Mouse (Mus musculus): ENCODE data around the gene Zfp341.

The Zfp341 gene

DNA sequence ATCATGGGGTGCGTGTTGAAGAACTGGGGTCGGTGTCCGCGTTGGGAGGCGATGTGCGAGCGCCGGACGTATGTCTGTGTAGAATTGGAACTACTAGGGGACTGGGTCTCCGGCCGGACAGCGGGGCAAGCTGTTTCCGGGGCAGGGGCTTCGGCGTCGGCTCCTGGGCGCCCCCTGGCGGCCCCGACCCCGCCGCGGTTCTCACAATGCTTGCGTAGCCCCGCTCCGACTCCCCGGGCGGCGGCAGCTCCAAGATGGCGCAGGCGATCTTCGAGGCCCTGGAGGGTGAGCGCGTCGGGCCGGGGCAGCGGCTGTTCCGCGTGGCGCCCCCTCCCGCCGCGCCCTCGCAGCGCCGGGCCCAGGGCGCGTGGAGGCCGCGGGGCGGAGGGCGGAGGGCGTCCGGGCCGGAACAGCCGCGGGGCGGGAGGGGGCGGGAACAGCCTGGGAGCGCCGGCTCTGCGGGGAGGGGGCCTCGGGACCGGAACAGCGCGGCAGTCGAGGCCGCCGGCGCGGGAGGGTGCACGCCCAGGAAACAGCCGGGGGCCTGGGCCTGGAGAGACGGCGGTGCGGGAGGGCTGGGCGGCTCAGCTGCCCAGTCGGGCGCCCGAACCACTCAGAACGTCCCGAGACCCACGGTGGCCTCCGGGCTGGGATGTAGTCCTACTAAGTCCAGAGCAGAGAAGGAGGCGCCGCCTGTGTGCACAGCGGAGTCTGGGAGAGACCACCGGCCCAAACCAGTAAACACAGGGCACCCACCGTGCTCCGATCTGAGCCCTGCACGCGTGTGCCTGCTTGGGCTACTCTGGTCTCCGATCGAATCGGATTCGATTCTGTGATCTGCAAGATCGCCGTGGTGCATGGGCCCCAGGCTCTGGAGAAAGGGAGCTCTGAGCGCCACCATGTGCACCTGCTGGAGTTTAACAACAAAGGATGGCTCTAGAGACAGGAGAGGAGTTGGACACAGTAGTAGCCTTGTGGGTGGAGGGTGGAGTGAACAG lies at the start of gene Zfp341, which contains the start of gene 4930519P11Rik:
Gene Zfp341, plus strand, starts transcription at position 180 of the 998 bp plus-strand sequence.
Gene 4930519P11Rik, minus strand, starts transcription at position 320 of the 998 bp plus-strand sequence.
- DNase-seq (ENCODE audit: low spot score) = peak; percentile 92

GRCm38 (mm10) chr2:154563612-154564170 lies 49.4 kb upstream of the Zfp341 start:
- DNase-seq (ENCODE audit: low spot score) = no peak

- no peak for DNase-seq (ENCODE audit: low spot score)
Measured at GRCm38 (mm10) chr2:154565562-154565961, 47.5 kb upstream of the Zfp341 start.

DNA sequence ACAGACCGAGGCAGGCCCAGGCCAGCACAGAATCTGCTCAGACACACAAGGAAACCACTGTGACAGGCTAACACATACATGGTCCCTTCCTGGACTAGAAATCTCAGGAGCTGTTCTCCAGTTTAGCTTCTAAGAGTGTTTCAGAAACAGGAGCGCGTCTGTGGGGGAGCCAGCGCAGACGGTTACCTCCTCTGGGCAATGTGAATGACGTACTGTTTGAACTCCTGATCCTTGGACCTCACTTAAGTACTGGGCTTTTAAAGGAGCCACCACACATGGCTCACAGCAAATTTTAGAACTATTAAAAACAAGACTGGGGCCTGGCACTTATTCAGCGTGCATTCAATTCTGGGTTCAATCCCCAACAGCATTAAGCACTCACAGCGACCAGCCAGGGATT lies 46.5 kb upstream of the Zfp341 start:
- DNase-seq (ENCODE audit: low spot score) = no peak

DNA sequence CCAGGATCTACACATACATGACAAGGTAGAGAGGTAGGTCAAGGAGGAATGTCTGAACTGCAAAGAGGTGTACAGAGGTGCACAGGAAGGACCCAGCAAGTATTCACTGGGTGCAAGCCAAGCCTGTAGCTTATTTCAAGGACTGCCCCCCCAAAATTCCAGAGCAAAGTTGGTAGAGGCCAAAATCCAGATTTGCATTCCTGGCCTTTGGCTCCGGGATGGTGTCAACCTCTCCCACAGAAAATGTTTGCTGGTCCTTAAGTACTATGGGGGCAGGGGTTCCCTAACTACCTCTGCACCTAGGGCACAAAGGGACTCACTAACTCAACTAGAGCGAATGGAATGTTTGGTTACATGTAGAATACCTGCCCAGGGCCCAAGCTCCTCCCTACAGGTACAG lies 45.3 kb upstream of the Zfp341 start:
- no peak for DNase-seq (ENCODE audit: low spot score)

GRCm38 (mm10) chr2:154568329-154569070 lies 44.6 kb upstream of the Zfp341 start:
- DNase-seq (ENCODE audit: low spot score) = peak; percentile 42

GRCm38 (mm10) chr2:154569071-154569748 lies 43.9 kb upstream of the Zfp341 start:
- DNase-seq (ENCODE audit: low spot score) = peak; percentile 62

DNA sequence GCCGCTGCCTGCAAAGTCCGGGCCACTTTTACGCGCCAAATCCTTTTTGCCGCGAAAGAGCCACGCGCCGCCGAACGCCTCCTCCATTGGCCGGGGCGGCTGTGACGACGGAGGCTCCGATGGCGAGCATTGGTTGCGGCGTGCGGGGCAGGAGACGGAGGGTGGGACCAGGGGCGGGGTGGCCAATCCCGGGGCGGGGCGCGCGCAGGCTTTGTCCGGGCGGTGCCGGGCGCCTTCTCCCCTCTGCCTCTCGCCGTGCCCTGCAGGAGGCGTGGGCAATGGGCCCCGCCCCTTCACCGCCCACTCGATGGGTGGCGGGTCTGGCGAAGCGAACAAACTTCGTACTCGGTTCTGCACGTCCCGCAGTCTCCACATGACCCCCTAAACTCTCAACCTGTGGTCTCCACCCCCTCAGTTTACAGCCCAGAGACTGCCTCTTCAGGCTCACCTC lies 43.2 kb upstream of the Zfp341 start, which contains the start of gene E2f1:
Gene E2f1, minus strand, starts transcription at position 57 of the 451 bp plus-strand sequence.
- peak; percentile 97 for DNase-seq (ENCODE audit: low spot score)

DNA sequence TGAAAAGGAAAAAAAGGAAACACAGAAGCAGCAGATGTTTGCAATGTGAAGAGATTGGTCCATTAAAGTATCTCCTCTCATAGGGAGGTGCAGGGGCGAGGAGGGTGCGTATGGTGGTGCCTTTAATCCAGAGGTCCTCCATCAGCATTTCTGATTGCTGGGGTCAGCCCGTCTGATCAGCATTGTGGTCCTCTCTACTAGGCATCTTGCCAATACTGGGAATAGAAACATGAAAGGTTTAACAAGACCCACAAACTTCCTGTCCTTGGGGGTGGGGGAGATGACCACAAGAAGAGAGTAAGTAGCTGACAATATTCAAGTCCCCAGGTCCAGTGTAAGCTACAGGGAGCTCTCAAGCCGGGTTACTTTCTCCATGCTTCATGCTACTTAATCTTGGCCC lies 42.4 kb upstream of the Zfp341 start:
- no peak for DNase-seq (ENCODE audit: low spot score)

DNA sequence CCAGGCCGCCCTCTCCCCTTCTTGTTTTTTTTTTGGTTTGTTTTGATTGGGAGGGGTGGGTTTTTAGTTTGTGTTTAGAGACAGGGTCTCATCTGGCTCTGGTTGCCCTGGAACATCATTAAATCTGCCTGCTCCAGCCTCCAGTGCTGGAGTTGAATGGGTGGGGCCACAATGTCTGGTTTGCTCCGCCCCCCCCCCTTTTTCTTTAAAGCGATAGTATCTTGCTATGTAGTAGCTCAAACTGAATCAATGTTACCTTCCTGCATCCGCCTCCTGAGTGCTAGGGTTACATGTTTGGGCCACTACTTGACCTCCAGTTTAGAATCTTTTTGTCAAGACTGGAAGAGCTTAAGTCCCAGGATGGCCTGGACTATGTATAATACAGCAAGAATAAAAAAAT lies 41.8 kb upstream of the Zfp341 start:
- DNase-seq (ENCODE audit: low spot score) = no peak

- no peak for DNase-seq (ENCODE audit: low spot score)
Measured at GRCm38 (mm10) chr2:154571976-154572375, 41.1 kb upstream of the Zfp341 start.

DNA sequence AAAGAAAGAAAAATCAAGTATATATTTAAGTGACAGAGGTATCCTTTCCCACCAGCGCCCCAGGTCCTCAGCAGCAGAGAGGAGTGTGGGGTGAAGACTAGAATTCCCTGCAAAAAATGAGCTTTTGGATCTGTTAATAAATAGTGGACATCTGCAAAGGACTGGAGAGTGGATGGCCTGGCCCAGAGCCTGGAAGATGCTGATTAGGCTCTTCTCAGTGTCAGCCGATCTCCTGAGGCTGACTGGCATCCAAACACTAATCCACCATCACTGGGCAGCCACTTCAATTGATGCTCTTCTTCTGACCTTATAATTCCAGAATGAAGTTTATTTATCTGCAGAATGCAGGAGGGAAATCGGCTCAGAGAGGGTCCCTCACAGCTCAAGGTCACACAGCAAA lies 40.1 kb upstream of the Zfp341 start:
- DNase-seq (ENCODE audit: low spot score) = no peak

GRCm38 (mm10) chr2:154574271-154574670 lies 38.8 kb upstream of the Zfp341 start:
- DNase-seq (ENCODE audit: low spot score) = no peak

DNA sequence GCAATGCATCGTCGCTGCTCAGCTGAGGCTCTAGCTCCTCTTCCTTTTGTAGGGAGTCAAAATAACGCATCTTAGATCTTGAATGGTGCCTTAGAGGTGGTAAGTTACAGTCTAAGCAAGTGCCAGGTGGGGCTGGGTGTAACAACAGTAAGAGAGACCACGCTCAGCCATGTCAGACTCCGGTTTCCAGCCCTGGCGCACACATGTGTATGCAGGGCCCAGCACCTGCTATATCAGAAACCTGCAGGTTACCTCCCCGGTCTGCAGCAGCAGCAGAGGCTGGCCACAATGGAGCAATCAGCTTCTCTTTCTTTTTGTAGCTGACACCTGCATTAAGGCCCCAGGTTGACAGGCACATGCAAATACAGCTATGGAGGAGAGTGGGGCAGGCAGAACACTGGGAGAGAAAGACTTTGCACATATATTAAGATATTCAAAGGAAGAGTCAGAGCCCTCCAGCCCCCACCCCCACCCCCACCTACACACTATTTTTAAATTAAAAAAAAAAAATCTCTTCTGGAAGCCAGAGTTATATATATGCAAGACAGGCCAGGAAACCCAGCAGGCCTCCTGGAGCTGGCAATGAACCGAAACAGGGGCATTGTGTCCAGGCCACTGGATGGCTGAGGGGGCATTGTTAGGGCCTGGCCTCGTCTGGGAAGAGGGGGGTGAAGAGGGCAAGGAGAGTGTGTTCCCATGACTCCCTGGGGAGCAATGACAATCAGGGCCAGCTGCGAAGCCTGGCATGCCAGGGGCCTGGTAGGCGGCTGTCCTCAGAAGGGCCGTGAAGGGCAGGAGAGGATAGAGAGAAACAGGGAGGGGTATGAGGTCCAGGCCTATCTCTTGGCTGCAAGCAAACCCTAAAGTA lies 36.0 kb upstream of the Zfp341 start:
- DNase-seq (ENCODE audit: low spot score) = no peak

- DNase-seq (ENCODE audit: low spot score) = no peak
Measured at GRCm38 (mm10) chr2:154577744-154578067, 35.4 kb upstream of the Zfp341 start.

DNA sequence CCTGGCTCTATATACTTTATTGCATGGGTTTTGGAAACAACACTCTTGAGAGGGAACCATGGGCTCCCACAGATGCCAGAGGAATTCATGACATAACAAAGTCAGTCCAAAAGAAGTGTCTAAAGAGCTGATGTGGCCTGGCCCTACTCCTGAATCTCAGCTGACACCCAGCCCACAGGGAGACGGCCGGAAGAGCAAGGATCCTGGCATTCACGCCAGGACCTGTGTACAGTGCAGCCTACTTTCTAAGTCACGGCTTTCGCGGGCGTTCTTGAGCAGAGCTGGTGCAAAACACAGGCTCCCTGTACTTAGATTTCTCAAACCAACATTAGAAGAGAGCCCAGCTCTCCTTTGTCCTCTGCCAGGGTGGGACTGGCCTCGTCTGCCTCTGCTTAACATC lies 32.5 kb upstream of the Zfp341 start:
- DNase-seq (ENCODE audit: low spot score) = no peak

GRCm38 (mm10) chr2:154581421-154581820 lies 31.7 kb upstream of the Zfp341 start:
- DNase-seq (ENCODE audit: low spot score) = no peak

GRCm38 (mm10) chr2:154583906-154584872 lies 28.9 kb upstream of the Zfp341 start:
- DNase-seq (ENCODE audit: low spot score) = no peak

DNA sequence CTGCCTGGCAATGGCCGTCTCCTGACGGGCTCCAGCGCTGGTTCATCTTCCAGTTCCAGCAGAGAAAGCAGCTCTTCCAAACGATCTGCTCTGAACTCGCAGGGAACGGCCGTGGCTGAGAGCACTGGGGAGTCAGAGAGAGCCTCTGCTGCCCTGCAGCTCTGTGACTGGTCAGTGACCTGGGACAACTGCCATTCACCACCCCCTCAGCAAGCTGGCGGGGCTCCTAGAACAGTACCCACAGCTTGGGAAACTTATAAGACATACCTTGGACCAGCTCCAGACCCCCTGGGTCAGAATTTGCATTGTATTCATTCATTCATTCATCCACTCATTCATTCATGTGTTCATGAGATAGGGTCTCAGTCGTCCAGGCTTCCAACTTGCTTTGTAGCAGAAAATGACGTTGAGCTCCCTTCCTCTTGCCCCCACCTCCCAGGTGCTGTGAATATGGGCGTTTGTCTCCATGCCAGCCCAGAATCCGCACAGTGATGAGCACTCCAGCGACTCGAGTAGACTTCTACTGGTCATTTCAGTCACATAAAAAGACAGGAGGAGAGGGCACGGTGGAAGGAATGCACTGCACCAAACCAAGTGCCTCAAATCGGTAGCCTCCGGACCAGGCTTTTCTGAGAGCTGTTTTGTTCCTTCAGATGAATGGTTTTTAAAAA lies 28.0 kb upstream of the Zfp341 start:
- no peak for DNase-seq (ENCODE audit: low spot score)

Data from testis, postnatal 14 days (tissue).